ENCODE assay signal across 8 mouse cellular contexts in genomic region chr14:20735052-20735451, GRCm38 (mm10). TPM values are rescaled to one million over a fixed set of nuclear protein-coding genes. Genes with fewer than 3 reads are reported as not detected.
A peak's percentile ranks its signal among the peaks of the same experiment; 100 is the strongest.
DNase-seq lines count a peak whose midpoint lies in the region; ATAC-seq and TF ChIP-seq lines count a peak whose summit lies in the region.

No protein-coding gene starts in this region.

- H3K4me2 ChIP-seq in heart, embryonic 14.5 days (ENCODE audit: low read length) = peak overlapping the region; percentile 81
- 0 out of 2 replicates have a peak overlapping the region, but pooled peaks have one; percentile 70 for H3K4me2 ChIP-seq in limb, embryonic 15.5 days
- H3K4me2 ChIP-seq in stomach, postnatal 0 days (replicated peaks; ENCODE audit: low read depth) = no peak overlapping the region

- TF ChIP-seq POLR2A in testis, adult 2 months (IDR thresholded peaks at IDR 0.05; ENCODE audit: control insufficient read depth, low read depth, low read length) = no peak

- WGBS in heart, embryonic 14.5 days = 41% methylated on average over 2 of the region's 2 CpGs
- WGBS in limb, embryonic 15.5 days = 55% methylated on average over 2 of the region's 2 CpGs
- WGBS in stomach, postnatal 0 days = 42% methylated on average over 2 of the region's 2 CpGs

- no peaks in the 10 kb centered on the region for H3K27me3 ChIP-seq in heart, embryonic 14.5 days (ENCODE audit: control insufficient read depth, insufficient read depth, low read length)
- no peaks in the 10 kb centered on the region for H3K27me3 ChIP-seq in testis, adult 2 months (ENCODE audit: control insufficient read depth, insufficient read depth, low read length)
- H3K27me3 ChIP-seq in limb, embryonic 15.5 days = no peaks in the 10 kb centered on the region
- H3K27me3 ChIP-seq in stomach, postnatal 0 days (ENCODE audit: control insufficient read depth, insufficient read depth, low read length) = no peaks in the 10 kb centered on the region

- peak overlapping the region; percentile 95; the same call in 1 of the 2 replicates for H3K9ac ChIP-seq in heart, embryonic 14.5 days (ENCODE audit: low read length)
- no peak overlapping the region for H3K9ac ChIP-seq in limb, embryonic 15.5 days
- no peak overlapping the region; the same call in 1 of the 2 replicates for H3K9ac ChIP-seq in stomach, postnatal 0 days (ENCODE audit: low read length)

- ATAC-seq in heart, embryonic 14.5 days (ENCODE audit: insufficient number of reproducible peaks, insufficient read depth, low FRiP score, low read depth) = no peak
- no peak for ATAC-seq in limb, embryonic 15.5 days (ENCODE audit: insufficient number of reproducible peaks, low FRiP score, low TSS enrichment, low read depth)
- ATAC-seq in stomach, postnatal 0 days (ENCODE audit: low FRiP score, low TSS enrichment) = no peak

- intact Hi-C loops in left cerebral cortex, postnatal 25 days (cut with DNase I) = no loop called here

- TF ChIP-seq EP300 in stomach, postnatal 0 days (optimal IDR thresholded peaks at IDR 0.05) = no peak

- no peak overlapping the region for H3K4me3 ChIP-seq in heart, embryonic 14.5 days (ENCODE audit: control insufficient read depth in 1 of 2, insufficient read depth in 1 of 2, low read depth in 1 of 2, low read length in 2 of 2)
- no peak overlapping the region for H3K4me3 ChIP-seq in testis, adult 2 months (ENCODE audit: control insufficient read depth, low read depth, low read length)
- no peak overlapping the region for H3K4me3 ChIP-seq in limb, embryonic 15.5 days
- H3K4me3 ChIP-seq in stomach, postnatal 0 days (ENCODE audit: low read depth, low read length) = no peak overlapping the region

- TF ChIP-seq CTCF in testis, adult 2 months (IDR thresholded peaks at IDR 0.05; ENCODE audit: control insufficient read depth, insufficient read depth, insufficient replicate concordance, low read depth, low read length) = no peak
- TF ChIP-seq CTCF in stomach, postnatal 0 days (IDR thresholded peaks at IDR 0.05; ENCODE audit: low read depth) = no peak

- peaks cover 72% of the 10 kb centered on the region for H3K36me3 ChIP-seq in heart, embryonic 14.5 days (ENCODE audit: control insufficient read depth, insufficient read depth, low read length)
- peaks cover 1% of the 10 kb centered on the region for H3K36me3 ChIP-seq in testis, adult 2 months (ENCODE audit: control insufficient read depth, insufficient read depth, low read length)
- peaks cover 52% of the 10 kb centered on the region for H3K36me3 ChIP-seq in limb, embryonic 15.5 days
- peaks cover 5% of the 10 kb centered on the region for H3K36me3 ChIP-seq in stomach, postnatal 0 days (ENCODE audit: control insufficient read depth, insufficient read depth, low read length)

- no peak for DNase-seq in heart, adult 9 months (ENCODE audit: low spot score in 2 of 2)
- no peak for DNase-seq in testis, postnatal 14 days (ENCODE audit: low spot score)
- no peak for DNase-seq in stomach, postnatal 0 days (ENCODE audit: low spot score)
- DNase-seq in left cerebral cortex, postnatal 25 days (ENCODE audit: low spot score in 2 of 2) = no peak
- no peak for DNase-seq in adrenal gland, adult 18-20 months (ENCODE audit: low spot score in 2 of 2)

- peak overlapping the region; percentile 58 to 87 for H3K27ac ChIP-seq in heart, embryonic 14.5 days (replicated peaks in 1 of 2; ENCODE audit: control insufficient read depth in 1 of 2, insufficient read depth in 1 of 2, low read depth in 2 of 2, low read length in 2 of 2)
- H3K27ac ChIP-seq in testis, adult 2 months (ENCODE audit: control insufficient read depth, insufficient read depth, low read depth, low read length) = peak overlapping the region; percentile 12; the same call in 1 of the 2 replicates
- H3K27ac ChIP-seq in limb, embryonic 15.5 days = peak overlapping the region; percentile 95; the same call in 1 of the 2 replicates
- H3K27ac ChIP-seq in stomach, postnatal 0 days (replicated peaks) = peak overlapping the region; percentile 65

- no peaks in the 10 kb centered on the region for H3K9me3 ChIP-seq in heart, embryonic 14.5 days (ENCODE audit: control insufficient read depth, low read length)
- no peaks in the 10 kb centered on the region for H3K9me3 ChIP-seq in limb, embryonic 15.5 days
- H3K9me3 ChIP-seq in stomach, postnatal 0 days (ENCODE audit: control insufficient read depth, low read length) = no peaks in the 10 kb centered on the region

- peaks cover 13 to 33% of the 10 kb centered on the region in 2 experiments for H3K4me1 ChIP-seq in heart, embryonic 14.5 days (ENCODE audit: control insufficient read depth in 2 of 2, insufficient read depth in 2 of 2, low read length in 2 of 2)
- H3K4me1 ChIP-seq in testis, adult 2 months (ENCODE audit: control insufficient read depth, insufficient read depth, low read length) = peaks cover 15% of the 10 kb centered on the region
- peaks cover 23% of the 10 kb centered on the region for H3K4me1 ChIP-seq in limb, embryonic 15.5 days
- peaks cover 3% of the 10 kb centered on the region; the same call in 1 of the 2 replicates for H3K4me1 ChIP-seq in stomach, postnatal 0 days (replicated peaks; ENCODE audit: control insufficient read depth, insufficient read depth)

RNA-seq across cellular contexts. Expression of gene Ndst2, which starts 0.7 kb away (rescaled TPM):
- polyA plus RNA-seq in heart, embryonic 14.5 days (2014; fragmentation: Nextera tagmentation; extraction: Ambion mirVana) = 16.8 and 20.9 TPM in 2 replicates
- 33.2 and 39.0 TPM in 2 replicates for polyA plus RNA-seq in testis, adult 2 months (2012; rRNA removed)
- polyA plus RNA-seq in limb, embryonic 15.5 days (2015; fragmentation: Nextera tagmentation; extraction: Ambion mirVana) = 33.7 and 34.2 TPM in 2 replicates
- 9.6 and 12.0 TPM in 2 replicates for polyA plus RNA-seq in stomach, postnatal 0 days (2015; fragmentation: Nextera tagmentation; extraction: Ambion mirVana)
- total RNA-seq in left cerebral cortex, postnatal 25 days (2021) = 10 to 100 TPM; 14.9 to 17.4 TPM
- 10 to 100 TPM; 21.6 to 26.1 TPM for total RNA-seq in adrenal gland, adult 18-20 months (2021)

RNA-seq across cellular contexts. Expression of gene Zswim8, which starts 27.7 kb away (rescaled TPM):
- polyA plus RNA-seq in heart, embryonic 14.5 days (2014; fragmentation: Nextera tagmentation; extraction: Ambion mirVana) = 21.7 and 25.4 TPM in 2 replicates
- polyA plus RNA-seq in testis, adult 2 months (2012; rRNA removed) = 149 and 156 TPM in 2 replicates
- polyA plus RNA-seq in limb, embryonic 15.5 days (2015; fragmentation: Nextera tagmentation; extraction: Ambion mirVana) = 28.0 and 34.5 TPM in 2 replicates
- polyA plus RNA-seq in stomach, postnatal 0 days (2015; fragmentation: Nextera tagmentation; extraction: Ambion mirVana) = 13.6 and 13.7 TPM in 2 replicates
- total RNA-seq in left cerebral cortex, postnatal 25 days (2021) = 100 to 1,000 TPM; 152 to 155 TPM
- 100 to 1,000 TPM; 129 to 136 TPM for total RNA-seq in adrenal gland, adult 18-20 months (2021)

RNA-seq across cellular contexts. Expression of gene Chchd1, which starts 32.2 kb away (rescaled TPM):
- polyA plus RNA-seq in heart, embryonic 14.5 days (2014; fragmentation: Nextera tagmentation; extraction: Ambion mirVana) = 216 and 225 TPM in 2 replicates
- 36.1 and 36.2 TPM in 2 replicates for polyA plus RNA-seq in testis, adult 2 months (2012; rRNA removed)
- polyA plus RNA-seq in limb, embryonic 15.5 days (2015; fragmentation: Nextera tagmentation; extraction: Ambion mirVana) = 144 and 165 TPM in 2 replicates
- 145 and 159 TPM in 2 replicates for polyA plus RNA-seq in stomach, postnatal 0 days (2015; fragmentation: Nextera tagmentation; extraction: Ambion mirVana)
- total RNA-seq in left cerebral cortex, postnatal 25 days (2021) = 10 to 100 TPM; 45.9 to 51.8 TPM
- 10 to 100 TPM; 80.8 to 90.3 TPM for total RNA-seq in adrenal gland, adult 18-20 months (2021)

RNA-seq across cellular contexts. Expression of gene Fut11, which starts 40.3 kb away (rescaled TPM):
- polyA plus RNA-seq in heart, embryonic 14.5 days (2014; fragmentation: Nextera tagmentation; extraction: Ambion mirVana) = 16.5 and 17.8 TPM in 2 replicates
- 2.1 and 2.3 TPM in 2 replicates for polyA plus RNA-seq in testis, adult 2 months (2012; rRNA removed)
- 31.9 and 33.5 TPM in 2 replicates for polyA plus RNA-seq in limb, embryonic 15.5 days (2015; fragmentation: Nextera tagmentation; extraction: Ambion mirVana)
- polyA plus RNA-seq in stomach, postnatal 0 days (2015; fragmentation: Nextera tagmentation; extraction: Ambion mirVana) = 13.0 and 13.7 TPM in 2 replicates
- 10 to 100 TPM; 18.5 to 19.7 TPM for total RNA-seq in left cerebral cortex, postnatal 25 days (2021)
- total RNA-seq in adrenal gland, adult 18-20 months (2021) = 10 to 100 TPM; 12.2 to 16.8 TPM

RNA-seq across cellular contexts. Expression of gene Camk2g, which starts 58.8 kb away (rescaled TPM):
- polyA plus RNA-seq in heart, embryonic 14.5 days (2014; fragmentation: Nextera tagmentation; extraction: Ambion mirVana) = 64.0 and 72.1 TPM in 2 replicates
- polyA plus RNA-seq in testis, adult 2 months (2012; rRNA removed) = 16.4 and 18.6 TPM in 2 replicates
- polyA plus RNA-seq in limb, embryonic 15.5 days (2015; fragmentation: Nextera tagmentation; extraction: Ambion mirVana) = 44.4 and 55.6 TPM in 2 replicates
- 35.0 and 38.6 TPM in 2 replicates for polyA plus RNA-seq in stomach, postnatal 0 days (2015; fragmentation: Nextera tagmentation; extraction: Ambion mirVana)
- 100 to 1,000 TPM; 292 to 312 TPM for total RNA-seq in left cerebral cortex, postnatal 25 days (2021)
- 10 to 100 TPM; 38.2 to 51.8 TPM for total RNA-seq in adrenal gland, adult 18-20 months (2021)

Comparison
In these comparisons a context has a peak if more than half of its experiments do, and no peak if none do; other contexts are left out.
1. H3K27ac ChIP-seq: peak in every context shown above with its lines; median percentile 95 in limb, embryonic 15.5 days; 72 in heart, embryonic 14.5 days; 65 in stomach, postnatal 0 days; 12 in testis, adult 2 months.